ENCODE assay signal across 9 mouse cellular contexts in genomic region chr10:22059026-22059325, GRCm38 (mm10). TPM values are rescaled to one million over a fixed set of nuclear protein-coding genes. Genes with fewer than 3 reads are reported as not detected.
DNase-seq lines count a peak whose midpoint lies in the region; ATAC-seq and TF ChIP-seq lines count a peak whose summit lies in the region.
"Had no signal": no experiment of that assay in that cellular context is flagged by ENCODE, and none has a peak within 500 bp of the region (broad histone marks: within the 10 kb centered on the region; RNA-seq: fewer than 3 reads in every experiment).

No protein-coding gene starts in this region.

- peak overlapping the region; percentile 92 for H3K4me2 ChIP-seq in heart, embryonic 14.5 days (ENCODE audit: low read length)

- H3K27ac ChIP-seq in heart, embryonic 14.5 days (replicated peaks in 1 of 2; ENCODE audit: control insufficient read depth in 1 of 2, insufficient read depth in 1 of 2, low read depth in 2 of 2, low read length in 2 of 2), result no peak overlapping the region
- peak overlapping the region; percentile 79 for H3K27ac ChIP-seq in hindbrain, embryonic 10.5 days
- peak overlapping the region; percentile 71 for H3K27ac ChIP-seq in midbrain, embryonic 10.5 days (replicated peaks)

- DNase-seq in heart, postnatal 36 days, result no peak
- no peak for DNase-seq in Patski (ENCODE audit: low read depth, low spot score)
- DNase-seq in hindbrain, embryonic 10.5 days (ENCODE audit: low spot score), result no peak
- no peak for DNase-seq in midbrain, embryonic 10.5 days (ENCODE audit: low spot score)
- DNase-seq in cerebellum, postnatal 10 days, result no peak
- DNase-seq in layer of hippocampus, postnatal 10 days (ENCODE audit: low spot score in 2 of 2), result no peak
- DNase-seq in adipocyte (ENCODE audit: low spot score), result no peak

- in situ Hi-C loops in Patski (cut with MboI; ENCODE audit: low pct_unique_long_range_greater_than_20kb), result loop anchor here (10.0 kb wide), 1 partner anchor 96 kb away; the partner anchor contains the start of genes H60b and Raet1e

- CTCF ChIA-PET in Patski (lab: Charles Lee), result no interaction called here

- peak overlapping the region; percentile 53 for H3K4me3 ChIP-seq in heart, embryonic 14.5 days (ENCODE audit: control insufficient read depth in 1 of 2, insufficient read depth in 1 of 2, low read depth in 1 of 2, low read length in 2 of 2)
- H3K4me3 ChIP-seq in hindbrain, embryonic 10.5 days, result peak overlapping the region; percentile 60
- H3K4me3 ChIP-seq in midbrain, embryonic 10.5 days, result peak overlapping the region; percentile 63

- no peaks in the 10 kb centered on the region for H3K36me3 ChIP-seq in heart, embryonic 14.5 days (ENCODE audit: control insufficient read depth, insufficient read depth, low read length)
- no peaks in the 10 kb centered on the region for H3K36me3 ChIP-seq in hindbrain, embryonic 10.5 days
- H3K36me3 ChIP-seq in midbrain, embryonic 10.5 days, result no peaks in the 10 kb centered on the region
- H3K36me3 ChIP-seq: G1E had no signal

- WGBS in heart, embryonic 14.5 days, result 17% methylated on average over 12 of the region's 12 CpGs
- WGBS in hindbrain, embryonic 10.5 days, result 27% methylated on average over 12 of the region's 12 CpGs
- 24% methylated on average over 12 of the region's 12 CpGs for WGBS in midbrain, embryonic 10.5 days

- TF ChIP-seq CTCF in Patski (IDR thresholded peaks at IDR 0.05), result no peak

- peak overlapping the region; percentile 64 for H3K9ac ChIP-seq in heart, embryonic 14.5 days (ENCODE audit: low read length)

- intact Hi-C loops in heart, postnatal 36 days (cut with DNase I), result loop anchor here (5.0 kb wide), 1 partner anchor 98 kb away; the partner anchor contains the start of genes H60b and Raet1e

- ATAC-seq in heart, embryonic 14.5 days (ENCODE audit: insufficient number of reproducible peaks, insufficient read depth, low FRiP score, low read depth), result no peak
- peak; percentile 36 for ATAC-seq in Patski

- H3K4me1 ChIP-seq in heart, embryonic 14.5 days (ENCODE audit: control insufficient read depth in 2 of 2, insufficient read depth in 2 of 2, low read length in 2 of 2), result no peaks in the 10 kb centered on the region; a peak in 2 of 4 replicates
- H3K4me1 ChIP-seq in hindbrain, embryonic 10.5 days (replicated peaks), result peaks cover 15% of the 10 kb centered on the region
- peaks cover 13% of the 10 kb centered on the region for H3K4me1 ChIP-seq in midbrain, embryonic 10.5 days

- POLR2A ChIA-PET in Patski (lab: Charles Lee), result no interaction called here

- no peaks in the 10 kb centered on the region for H3K27me3 ChIP-seq in heart, embryonic 14.5 days (ENCODE audit: control insufficient read depth, insufficient read depth, low read length)
- no peaks in the 10 kb centered on the region for H3K27me3 ChIP-seq in Patski
- no peaks in the 10 kb centered on the region for H3K27me3 ChIP-seq in hindbrain, embryonic 10.5 days (ENCODE audit: insufficient read depth, poor library complexity, severe bottlenecking)
- H3K27me3 ChIP-seq in midbrain, embryonic 10.5 days (ENCODE audit: low read depth, poor library complexity, severe bottlenecking), result no peaks in the 10 kb centered on the region; the same call in 1 of the 2 replicates

- H3K9me3 ChIP-seq in heart, embryonic 14.5 days (ENCODE audit: control insufficient read depth, low read length), result no peaks in the 10 kb centered on the region
- no peaks in the 10 kb centered on the region for H3K9me3 ChIP-seq in hindbrain, embryonic 10.5 days
- H3K9me3 ChIP-seq in midbrain, embryonic 10.5 days (replicated peaks), result no peaks in the 10 kb centered on the region
- H3K9me3 ChIP-seq: G1E had no signal

RNA-seq across cellular contexts. Expression of gene 4930444G20Rik, which starts 8.9 kb away (rescaled TPM):
- not detected in 2 replicates for polyA plus RNA-seq in heart, embryonic 14.5 days (2014; fragmentation: Nextera tagmentation; extraction: Ambion mirVana)
- not detected for total RNA-seq in heart, postnatal 36 days (2021)
- not detected for polyA plus RNA-seq in Patski (2021)
- polyA plus RNA-seq in hindbrain, embryonic 10.5 days (2016; fragmentation: Nextera tagmentation; extraction: Ambion mirVana), result not detected in 2 replicates
- not detected in 2 replicates for polyA plus RNA-seq in midbrain, embryonic 10.5 days (2016; fragmentation: Nextera tagmentation; extraction: Ambion mirVana)
- not detected for total RNA-seq in layer of hippocampus, postnatal 10 days (2021)
- total RNA-seq: G1E had no signal
- polyA plus RNA-seq: G1E had no signal

Comparison
In these comparisons a context has a peak if more than half of its experiments do, and no peak if none do; other contexts are left out.
1. H3K27ac ChIP-seq: peak in hindbrain, embryonic 10.5 days (single experiment) and midbrain, embryonic 10.5 days (single experiment); none in heart, embryonic 14.5 days (0 of 2).
2. Peak in every context shown above with its lines, with median percentiles within 50 percentile points of each other: H3K4me3 ChIP-seq.